Mouse (Mus musculus) embryonic fibroblast, embryonic 13.5 days (primary cell): ENCODE results near the gene Lrrc25.

Source experiments
- CTCF ChIP-seq: IDR thresholded peaks from 2 replicates; pipeline ENCODE4 v1.5.1; 2011; ENCODE audit warnings: mild to moderate bottlenecking, control low read depth, low read length, moderate library complexity, borderline replicate concordance; ENCODE audit not compliant: insufficient read depth
- POLR2A ChIP-seq: IDR thresholded peaks from 2 replicates; pipeline ENCODE4 v1.6.1; 2011; ENCODE audit warnings: low read depth, mild to moderate bottlenecking, control low read depth, low read length, moderate library complexity

GRCm38 (mm10) chr8:70628986-70629490, 13.1 kb downstream of the Lrrc25 start:
- TF ChIP-seq POLR2A (no peak), CTCF (no peak)
